Mouse (Mus musculus) bone marrow, adult 2 months (tissue): ENCODE results near the gene Mrpl34. TPM values are rescaled to one million over a fixed set of nuclear protein-coding genes. Genes with fewer than 3 reads are reported as not detected.

Experiments used
- H3K27ac ChIP-seq: fragments of 200-500 bp; 2 replicates; pipeline ENCODE4 v1.5.1; 2012; ENCODE audit warnings: low read depth, mild to moderate bottlenecking, control low read depth, inconsistent platforms, low read length; ENCODE audit not compliant: control insufficient read depth, poor library complexity, insufficient read depth
- H3K4me1 ChIP-seq: fragments of 200-500 bp; 2 replicates; pipeline ENCODE4 v1.6.1; 2011; ENCODE audit warnings: low read length; ENCODE audit not compliant: control insufficient read depth, insufficient read depth
- H3K4me3 ChIP-seq: fragments of 200-500 bp; replicated peaks from 2 replicates; pipeline ENCODE3; 2011; ENCODE audit warnings: mild to moderate bottlenecking, low read depth, low read length, control low read depth; ENCODE audit not compliant: control insufficient read depth
- CTCF ChIP-seq: fragments of 200-500 bp; IDR thresholded peaks from 2 replicates; pipeline ENCODE4 v1.5.1; 2011; ENCODE audit warnings: low read length, control low read depth; ENCODE audit not compliant: control insufficient read depth, insufficient read depth
- POLR2A ChIP-seq: fragments of 200-500 bp; IDR thresholded peaks from 2 replicates; pipeline ENCODE4 v1.6.1; 2011; ENCODE audit warnings: low read depth, mild to moderate bottlenecking, control low read depth, low read length, borderline replicate concordance; ENCODE audit not compliant: control insufficient read depth
- WGBS: fragments of 180-500 bp; shearing (Covaris S2); methylation state at CpG from one replicate; pipeline ENCODE4 v1.1.7; 2018; 5-methylcytosine and 5-hydroxymethylcytosine counted together
- polyA plus RNA-seq: library from polyadenylated mRNA; stranded (reverse); fragments of >200 nt; gene quantifications from 2 replicates; pipeline ENCODE4 v1.2.4, GENCODE M21; 2011; ENCODE audit warnings: low replicate concordance; ENCODE audit not compliant: missing spikeins, insufficient read depth, insufficient read length

Gene Mrpl34
- polyA plus RNA-seq, 1 experiment = 42.9 TPM

GRCm38 (mm10) chr8:71511644-71512043, 46.9 kb downstream of the Mrpl34 start, which contains the start of gene Plvap:
Gene Plvap, minus strand, starts transcription at chr8:71511752.
- TF ChIP-seq POLR2A (no peak), CTCF (no peak)
- no peak within 1 kb of the TSS; the same call in 1 of the 2 replicates for H3K27ac ChIP-seq
- WGBS = 1% methylated on average over 14 of the region's 14 CpGs
- peak within 1 kb of the TSS; percentile 13 for H3K4me3 ChIP-seq
- peaks cover 1% of the 10 kb centered on the region for H3K4me1 ChIP-seq

DNA sequence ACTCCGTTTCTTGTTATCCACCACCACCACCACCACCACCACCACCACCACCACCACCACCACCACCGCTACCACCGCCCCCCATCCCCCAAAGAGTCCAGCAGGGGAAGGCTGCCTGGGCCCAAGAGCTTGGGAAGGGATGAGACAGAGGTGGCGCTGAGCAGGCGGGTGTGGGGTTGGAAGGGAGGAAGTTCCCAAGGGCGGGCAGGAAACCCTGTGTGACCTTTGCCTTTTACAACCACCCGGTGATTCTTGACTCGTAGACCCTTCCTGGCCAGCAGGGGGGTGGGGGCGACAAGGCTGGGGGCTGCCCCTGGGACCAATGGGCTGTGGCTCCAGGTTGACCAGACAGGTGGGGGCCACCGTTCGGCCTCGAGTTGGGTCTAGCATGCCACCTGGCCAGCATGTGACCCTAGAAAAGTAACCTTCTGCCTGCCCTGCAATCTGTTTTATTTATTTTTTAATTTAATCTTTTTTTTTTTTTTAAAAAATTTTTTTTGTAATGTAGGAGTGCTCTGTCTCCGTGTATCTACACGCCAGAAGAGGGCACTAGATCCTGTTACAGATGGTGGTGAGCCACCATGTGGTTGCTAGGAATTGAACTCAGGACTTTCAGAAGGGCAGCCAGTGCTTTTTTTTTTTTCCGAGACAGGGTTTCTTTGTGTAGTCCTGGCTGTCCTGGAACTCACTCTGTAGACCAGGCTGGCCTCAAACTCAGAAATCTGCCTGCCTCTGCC, 48.4 kb downstream of the Mrpl34 start:
- no peak for TF ChIP-seq POLR2A
- no peak for TF ChIP-seq CTCF
- Histone ChIP-seq H3K27ac (no peak overlapping the region), H3K4me1 (peaks cover 1% of the 10 kb centered on the region), H3K4me3 (no peak overlapping the region)
- 23% methylated on average over 15 of the region's 15 CpGs for WGBS

GRCm38 (mm10) chr8:71515043-71515442, 50.3 kb downstream of the Mrpl34 start:
- 71% methylated on average over 5 of the region's 5 CpGs for WGBS
- Histone ChIP-seq H3K27ac (no peak overlapping the region), H3K4me1 (peaks cover 1% of the 10 kb centered on the region), H3K4me3 (no peak overlapping the region)
- TF ChIP-seq CTCF = no peak
- no peak for TF ChIP-seq POLR2A

Other genes with a start within 250 kb of the Mrpl34 start
- 30.4 and 64.6 TPM in 2 replicates for gene Myo9b, start 192.2 kb upstream of the Mrpl34 start, polyA plus RNA-seq
- gene Haus8, start 192.0 kb upstream of the Mrpl34 start, polyA plus RNA-seq = 41.4 and 48.2 TPM in 2 replicates
- 75.6 and 139 TPM in 2 replicates for gene Use1, start 98.1 kb upstream of the Mrpl34 start, polyA plus RNA-seq
- 7.9 and 10.1 TPM in 2 replicates for gene Ocel1, start 93.7 kb upstream of the Mrpl34 start, polyA plus RNA-seq
- gene Nr2f6, start 83.0 kb upstream of the Mrpl34 start, polyA plus RNA-seq = 9.5 and 17.5 TPM in 2 replicates
- 7.2 and 15.9 TPM in 2 replicates for gene Ushbp1, start 69.2 kb upstream of the Mrpl34 start, polyA plus RNA-seq
- 45.8 and 70.5 TPM in 2 replicates for gene Babam1, start 68.1 kb upstream of the Mrpl34 start, polyA plus RNA-seq
- gene Ankle1, start 58.9 kb upstream of the Mrpl34 start, polyA plus RNA-seq = 54.2 and 97.5 TPM in 2 replicates
- 3.9 and 9.1 TPM in 2 replicates for gene Abhd8, start 1.3 kb upstream of the Mrpl34 start, polyA plus RNA-seq
- gene Dda1, start 4.2 kb downstream of the Mrpl34 start, polyA plus RNA-seq = 17.1 and 18.8 TPM in 2 replicates
- gene Ano8, start 21.0 kb downstream of the Mrpl34 start, polyA plus RNA-seq = 2.9 and 6.3 TPM in 2 replicates
- 6.3 and 7.9 TPM in 2 replicates for gene Gtpbp3, start 23.1 kb downstream of the Mrpl34 start, polyA plus RNA-seq
- 13.7 and 20.5 TPM in 2 replicates for gene Plvap, start 46.8 kb downstream of the Mrpl34 start, polyA plus RNA-seq
- not detected in 2 replicates for gene Ccdc194, start 60.8 kb downstream of the Mrpl34 start, polyA plus RNA-seq
- 58.9 and 103 TPM in 2 replicates for gene Bst2, start 72.5 kb downstream of the Mrpl34 start, polyA plus RNA-seq
- gene Mvb12a, start 78.0 kb downstream of the Mrpl34 start, polyA plus RNA-seq = 23.8 and 47.7 TPM in 2 replicates
- 0.81 and 2.5 TPM in 2 replicates for gene Tmem221, start 93.9 kb downstream of the Mrpl34 start, polyA plus RNA-seq
- not detected in 2 replicates for gene Nxnl1, start 101.6 kb downstream of the Mrpl34 start, polyA plus RNA-seq
- gene Slc27a1, start 103.9 kb downstream of the Mrpl34 start, polyA plus RNA-seq = 11.2 and 12.6 TPM in 2 replicates
- 111 and 147 TPM in 2 replicates for gene Pgls, start 127.2 kb downstream of the Mrpl34 start, polyA plus RNA-seq
- 67.8 and 106 TPM in 2 replicates for gene Fam129c, start 132.7 kb downstream of the Mrpl34 start, polyA plus RNA-seq
- gene Colgalt1, start 146.0 kb downstream of the Mrpl34 start, polyA plus RNA-seq = 31.8 and 53.0 TPM in 2 replicates
- 0.18 TPM in 1 of 2 replicates, not detected in the other for gene Unc13a, start 206.8 kb downstream of the Mrpl34 start, polyA plus RNA-seq
- gene Jak3, start 211.3 kb downstream of the Mrpl34 start, polyA plus RNA-seq = 7.5 and 15.6 TPM in 2 replicates
- gene Insl3, start 224.3 kb downstream of the Mrpl34 start, polyA plus RNA-seq = 10.2 and 16.7 TPM in 2 replicates
- 1.3 and 2.3 TPM in 2 replicates for gene B3gnt3, start 236.8 kb downstream of the Mrpl34 start, polyA plus RNA-seq